9 mouse cellular contexts compared by ENCODE assay signal in genomic region chr5:123064207-123064606, GRCm38 (mm10). TPM values are rescaled to one million over a fixed set of nuclear protein-coding genes. Genes with fewer than 3 reads are reported as not detected.
A peak's percentile ranks its signal among the peaks of the same experiment; 100 is the strongest.
DNase-seq lines count a peak whose midpoint lies in the region; ATAC-seq and TF ChIP-seq lines count a peak whose summit lies in the region.
"Had no signal": no experiment of that assay in that cellular context is flagged by ENCODE, and none has a peak within 500 bp of the region (broad histone marks: within the 10 kb centered on the region; RNA-seq: fewer than 3 reads in every experiment).

No protein-coding gene starts in this region.

- peak; percentile 59 for TF ChIP-seq CTCF in hindbrain, postnatal 0 days (IDR thresholded peaks at IDR 0.05; ENCODE audit: low read depth)

- ATAC-seq in forebrain, embryonic 14.5 days = no peak
- no peak for ATAC-seq in forebrain, embryonic 15.5 days (replicated peaks)
- ATAC-seq in hindbrain, postnatal 0 days = no peak

- H3K27me3 ChIP-seq in forebrain, embryonic 14.5 days (replicated peaks; ENCODE audit: control insufficient read depth, insufficient read depth, low read length) = no peaks in the 10 kb centered on the region
- no peaks in the 10 kb centered on the region for H3K27me3 ChIP-seq in forebrain, embryonic 15.5 days
- H3K27me3 ChIP-seq in hindbrain, postnatal 0 days (ENCODE audit: insufficient read depth, low read length) = no peaks in the 10 kb centered on the region
- no peaks in the 10 kb centered on the region for H3K27me3 ChIP-seq in splenic B cell, adult 2 months (ENCODE audit: control insufficient read depth, insufficient read depth, low read length, poor library complexity, severe bottlenecking)

- WGBS in forebrain, embryonic 14.5 days = 27% methylated on average over 6 of the region's 6 CpGs
- 29% methylated on average over 6 of the region's 6 CpGs for WGBS in forebrain, embryonic 15.5 days
- WGBS in hindbrain, postnatal 0 days = 29% methylated on average over 6 of the region's 6 CpGs

- peak; percentile 96 for DNase-seq in forebrain, embryonic 14.5 days (ENCODE audit: low spot score)
- DNase-seq in ovary, postnatal 14 days (ENCODE audit: low spot score) = peak; percentile 52
- no peak for DNase-seq in ovary, adult 18-20 months (ENCODE audit: low spot score)
- peak; percentile 81 for DNase-seq in cerebellum, adult 9-10 months
- DNase-seq in hindbrain, postnatal 0 days (ENCODE audit: low spot score) = peak; percentile 95
- DNase-seq in lung, postnatal 36 days = peak; percentile 68
- peak; percentile 92 for DNase-seq in splenic B cell, adult 2 months (ENCODE audit: low read depth, low spot score)

- H3K9me3 ChIP-seq in forebrain, embryonic 14.5 days (replicated peaks; ENCODE audit: control insufficient read depth, low read length) = no peaks in the 10 kb centered on the region
- H3K9me3 ChIP-seq in forebrain, embryonic 15.5 days = no peaks in the 10 kb centered on the region
- no peaks in the 10 kb centered on the region for H3K9me3 ChIP-seq in hindbrain, postnatal 0 days (ENCODE audit: low read length)

- no peaks in the 10 kb centered on the region for H3K36me3 ChIP-seq in forebrain, embryonic 14.5 days (ENCODE audit: control insufficient read depth, insufficient read depth, low read length)
- H3K36me3 ChIP-seq in forebrain, embryonic 15.5 days = no peaks in the 10 kb centered on the region
- H3K36me3 ChIP-seq in hindbrain, postnatal 0 days (ENCODE audit: insufficient read depth, low read length) = no peaks in the 10 kb centered on the region
- no peaks in the 10 kb centered on the region for H3K36me3 ChIP-seq in splenic B cell, adult 2 months (ENCODE audit: control insufficient read depth, insufficient read depth, low read length, poor library complexity, severe bottlenecking)

- H3K4me1 ChIP-seq in forebrain, embryonic 14.5 days (ENCODE audit: control insufficient read depth, insufficient read depth, low read length) = no peaks in the 10 kb centered on the region
- H3K4me1 ChIP-seq in forebrain, embryonic 15.5 days = peaks cover 4% of the 10 kb centered on the region; the same call in 1 of the 2 replicates
- no peaks in the 10 kb centered on the region for H3K4me1 ChIP-seq in hindbrain, postnatal 0 days (ENCODE audit: insufficient read depth, low read length)

- no peak overlapping the region for H3K4me3 ChIP-seq in forebrain, embryonic 14.5 days (ENCODE audit: low read depth, low read length)
- no peak overlapping the region for H3K4me3 ChIP-seq in forebrain, embryonic 15.5 days
- no peak overlapping the region for H3K4me3 ChIP-seq in hindbrain, postnatal 0 days (ENCODE audit: low read length)

- H3K4me2 ChIP-seq in forebrain, embryonic 14.5 days (ENCODE audit: low read length) = no peak overlapping the region
- H3K4me2 ChIP-seq in forebrain, embryonic 15.5 days (replicated peaks) = no peak overlapping the region
- H3K4me2 ChIP-seq in hindbrain, postnatal 0 days (ENCODE audit: low read depth, low read length) = no peak overlapping the region

- H3K9ac ChIP-seq in forebrain, embryonic 14.5 days (ENCODE audit: low read length) = no peak overlapping the region
- no peak overlapping the region for H3K9ac ChIP-seq in forebrain, embryonic 15.5 days (replicated peaks)
- H3K9ac ChIP-seq in hindbrain, postnatal 0 days (replicated peaks; ENCODE audit: low read length) = no peak overlapping the region

- no peak overlapping the region for H3K27ac ChIP-seq in forebrain, embryonic 14.5 days (ENCODE audit: low read depth, low read length)
- no peak overlapping the region for H3K27ac ChIP-seq in forebrain, embryonic 15.5 days (replicated peaks)
- H3K27ac ChIP-seq in hindbrain, postnatal 0 days = no peak overlapping the region

RNA-seq across cellular contexts. Expression of gene Tmem120b, which starts 4.0 kb away (rescaled TPM):
- polyA plus RNA-seq in forebrain, embryonic 14.5 days (2014; fragmentation: Nextera tagmentation; extraction: Ambion mirVana) = 8.1 and 10.6 TPM in 2 replicates
- 16.0 and 16.9 TPM in 2 replicates for polyA plus RNA-seq in forebrain, embryonic 15.5 days (2015; fragmentation: Nextera tagmentation; extraction: Ambion mirVana)
- 15.3 and 29.3 TPM in 2 replicates for total RNA-seq in hindbrain, postnatal 0 days (2014; rRNA removed)
- polyA plus RNA-seq in hindbrain, postnatal 0 days (2015; fragmentation: Nextera tagmentation; extraction: Ambion mirVana) = 17.7 and 19.6 TPM in 2 replicates

RNA-seq across cellular contexts. Expression of gene Morn3, which starts 17.4 kb away (rescaled TPM):
- 0.63 and 0.83 TPM in 2 replicates for polyA plus RNA-seq in forebrain, embryonic 14.5 days (2014; fragmentation: Nextera tagmentation; extraction: Ambion mirVana)
- 1.1 and 2.2 TPM in 2 replicates for polyA plus RNA-seq in forebrain, embryonic 15.5 days (2015; fragmentation: Nextera tagmentation; extraction: Ambion mirVana)
- total RNA-seq in hindbrain, postnatal 0 days (2014; rRNA removed) = not detected in 2 replicates
- polyA plus RNA-seq in hindbrain, postnatal 0 days (2015; fragmentation: Nextera tagmentation; extraction: Ambion mirVana) = 0.64 and 0.87 TPM in 2 replicates
- polyA plus RNA-seq: large intestine, adult 2 months had no signal

RNA-seq across cellular contexts. Expression of gene Orai1, which starts 49.3 kb away (rescaled TPM):
- 13.3 and 13.8 TPM in 2 replicates for polyA plus RNA-seq in forebrain, embryonic 14.5 days (2014; fragmentation: Nextera tagmentation; extraction: Ambion mirVana)
- 14.0 and 14.9 TPM in 2 replicates for polyA plus RNA-seq in forebrain, embryonic 15.5 days (2015; fragmentation: Nextera tagmentation; extraction: Ambion mirVana)
- total RNA-seq in hindbrain, postnatal 0 days (2014; rRNA removed) = 20.9 and 27.2 TPM in 2 replicates
- 16.8 and 18.3 TPM in 2 replicates for polyA plus RNA-seq in hindbrain, postnatal 0 days (2015; fragmentation: Nextera tagmentation; extraction: Ambion mirVana)
